Mouse (Mus musculus) embryonic facial prominence, embryonic 14.5 days (tissue): ENCODE measurements around the gene Cltb. TPM values are rescaled to one million over a fixed set of nuclear protein-coding genes. Genes with fewer than 3 reads are reported as not detected.

ENCODE experiments used
- ATAC-seq: fragments of 200-750 bp; cut with Nextera tagmentation; 2 replicates; pipeline ENCODE4 v1.8.0; 2017; ENCODE audit warnings: low read depth, moderate number of reproducible peaks, moderate TSS enrichment
- DNase-seq: peaks from one replicate; pipeline ENCODE4 v3.0.0-alpha.2; 2015; ENCODE audit warnings: low spot score
- H3K27ac ChIP-seq: fragments of 300-500 bp; sonication (generic); replicated peaks from 2 replicates; pipeline ENCODE4 v1.5.1; 2014; ENCODE audit warnings: low read depth, mild to moderate bottlenecking, low read length, moderate library complexity
- H3K27me3 ChIP-seq: fragments of 300-500 bp; sonication (generic); replicated peaks from 2 replicates; pipeline ENCODE4 v1.6.1; 2014; ENCODE audit warnings: low read length; ENCODE audit not compliant: control insufficient read depth, insufficient read depth
- H3K36me3 ChIP-seq: fragments of 300-500 bp; sonication (generic); 2 replicates; pipeline ENCODE4 v1.6.1; 2014; ENCODE audit warnings: low read length, mixed read lengths; ENCODE audit not compliant: control insufficient read depth, insufficient read depth
- H3K4me1 ChIP-seq: fragments of 300-500 bp; sonication (generic); 2 replicates; pipeline ENCODE4 v1.6.1; 2014; ENCODE audit warnings: antibody characterized with exemption, low read length; ENCODE audit not compliant: control insufficient read depth, insufficient read depth
- H3K4me2 ChIP-seq: fragments of 300-500 bp; sonication (generic); 2 replicates; pipeline ENCODE4 v1.6.1; 2014; ENCODE audit warnings: low read depth, mild to moderate bottlenecking, low read length, moderate library complexity, mixed read lengths
- H3K4me3 ChIP-seq: fragments of 300-500 bp; sonication (generic); 2 replicates; pipeline ENCODE4 v1.5.1; 2014; ENCODE audit warnings: low read depth, mild to moderate bottlenecking, low read length
- H3K9ac ChIP-seq: fragments of 300-500 bp; sonication (generic); 2 replicates; pipeline ENCODE4 v1.6.1; 2014; ENCODE audit warnings: low read depth, mild to moderate bottlenecking, low read length, moderate library complexity, mixed read lengths
- H3K9me3 ChIP-seq: fragments of 300-500 bp; sonication (generic); 2 replicates; pipeline ENCODE4 v1.6.1; 2016; ENCODE audit warnings: low read length; ENCODE audit not compliant: control insufficient read depth
- whole genome bisulfite sequencing: fragments of 180-500 bp; shearing (Covaris S2); extraction: QIAGEN DNeasy Blood & Tissue Kit; methylation state at CpG from one replicate; pipeline ENCODE4 v1.1.7; 2014; 5-methylcytosine and 5-hydroxymethylcytosine counted together
- polyA plus RNA-seq: library from polyadenylated mRNA; unstranded; fragments of >200 nt; fragmentation: Nextera tagmentation; extraction: Ambion mirVana; gene quantifications from 2 replicates; pipeline ENCODE4 v1.2.1, GENCODE M21; 2014

The Cltb gene
- polyA plus RNA-seq, 1 experiment from 2014 or later, result 48.1 TPM

DNA sequence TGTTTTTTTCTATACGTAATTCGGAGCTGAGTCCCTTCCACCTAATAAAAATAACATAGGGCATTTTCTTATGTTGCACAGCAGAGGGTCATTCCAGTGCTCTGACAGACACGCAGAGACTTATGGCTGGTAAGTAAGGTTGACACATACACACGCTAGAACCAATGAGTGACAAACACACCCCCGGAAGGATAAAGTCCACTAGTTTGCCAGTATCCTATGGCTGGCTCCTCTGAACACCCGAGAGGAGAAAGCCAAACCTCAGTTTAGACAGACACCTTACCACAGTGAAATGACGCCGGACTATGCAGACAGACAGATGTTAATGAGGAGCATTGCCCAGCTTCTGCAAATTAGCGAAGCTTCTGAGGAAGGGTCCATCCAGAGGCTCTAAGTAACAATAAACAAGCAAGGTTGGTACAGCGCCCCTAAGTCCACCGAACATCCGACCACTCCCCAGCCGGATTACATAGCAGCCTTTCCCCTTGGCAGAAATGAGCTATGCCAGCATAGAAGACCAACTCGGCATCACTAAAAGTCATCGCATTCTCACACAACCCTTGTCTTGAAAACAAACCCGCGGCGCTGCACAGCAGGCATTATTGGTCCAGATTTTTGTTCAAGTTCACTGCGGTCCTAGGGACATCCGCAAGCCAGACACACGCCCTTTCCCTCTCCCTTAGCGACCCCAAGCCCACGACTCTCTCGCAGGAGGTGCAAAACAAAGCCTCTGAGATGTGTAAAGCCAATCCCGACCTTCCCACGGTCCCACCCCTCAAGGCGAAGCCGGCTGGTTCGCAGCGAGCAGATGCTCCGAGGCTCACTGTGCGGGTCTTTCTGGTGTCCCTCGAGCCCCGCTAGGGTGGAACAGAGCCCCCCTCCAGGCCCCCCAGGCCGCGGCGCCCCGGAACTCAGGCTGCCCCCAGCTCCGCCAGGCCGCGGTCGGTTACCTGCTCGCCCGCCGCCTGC, 46.6 kb downstream of the Cltb start:
- Histone ChIP-seq H3K4me1 (no peaks in the 10 kb centered on the region), H3K4me3 (peak overlapping the region; percentile 97), H3K9ac (peak overlapping the region; percentile 97), H3K36me3 (peaks cover 30% of the 10 kb centered on the region), H3K27me3 (no peaks in the 10 kb centered on the region), H3K4me2 (peak overlapping the region; percentile 85), H3K9me3 (no peaks in the 10 kb centered on the region), H3K27ac (peak overlapping the region; percentile 52)
- peak; percentile 45 for ATAC-seq
- WGBS, result 12% methylated on average over 38 of the region's 45 CpGs
- DNase-seq, result peak; percentile 19

DNA sequence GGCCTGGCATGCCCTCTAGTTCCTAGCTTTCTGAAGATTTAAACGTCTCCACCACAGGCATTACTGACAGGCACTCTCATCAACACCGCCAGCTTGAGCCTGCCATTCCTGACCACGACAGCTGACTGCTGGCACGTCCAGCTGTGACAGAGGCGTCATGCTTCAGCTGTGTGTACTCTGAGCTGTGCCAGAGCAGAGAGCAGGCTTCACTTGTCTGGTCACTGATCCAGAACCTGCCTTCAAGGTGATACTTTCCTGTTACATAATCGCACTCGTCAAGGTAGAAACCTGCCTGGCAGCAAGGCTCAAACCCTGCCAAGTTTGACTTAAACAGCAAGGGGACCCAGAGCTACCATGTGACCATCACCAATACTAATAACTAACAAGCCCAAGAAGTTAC, 48.6 kb downstream of the Cltb start:
- H3K4me1 ChIP-seq, result no peaks in the 10 kb centered on the region
- no peaks in the 10 kb centered on the region for H3K27me3 ChIP-seq
- 0 out of 2 replicates have a peak overlapping the region, but pooled peaks have one; percentile 30 for H3K9ac ChIP-seq
- H3K4me2 ChIP-seq, result no peak overlapping the region
- no peak overlapping the region for H3K4me3 ChIP-seq
- H3K27ac ChIP-seq, result no peak overlapping the region
- WGBS, result 77% methylated on average over 7 of the region's 7 CpGs
- ATAC-seq, result no peak
- H3K9me3 ChIP-seq, result no peaks in the 10 kb centered on the region
- DNase-seq, result peak; percentile 11
- H3K36me3 ChIP-seq, result peaks cover 50% of the 10 kb centered on the region

DNA sequence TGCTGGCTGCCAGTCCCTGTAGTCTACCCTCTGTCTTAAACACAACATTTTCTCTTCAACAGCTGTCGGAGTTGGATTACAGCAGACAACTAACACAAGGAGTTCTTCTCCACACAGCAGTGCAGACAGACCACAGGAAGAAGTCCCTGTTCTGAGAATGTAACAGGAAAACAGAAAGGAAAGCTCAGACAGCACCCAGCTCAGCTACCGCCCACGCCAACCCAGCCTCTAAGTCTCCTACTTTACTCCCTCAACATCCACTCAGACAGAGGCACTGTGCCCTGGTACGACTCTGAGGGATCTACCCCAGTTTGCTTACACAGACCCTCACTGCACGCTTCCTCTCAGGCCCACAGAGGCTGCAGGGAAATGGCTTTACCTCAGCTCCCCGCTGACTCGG, 50.5 kb downstream of the Cltb start:
- no peak for ATAC-seq
- Histone ChIP-seq H3K9me3 (no peaks in the 10 kb centered on the region), H3K4me1 (no peaks in the 10 kb centered on the region), H3K9ac (no peak overlapping the region), H3K4me2 (no peak overlapping the region), H3K27me3 (no peaks in the 10 kb centered on the region), H3K36me3 (peaks cover 70% of the 10 kb centered on the region), H3K4me3 (no peak overlapping the region), H3K27ac (no peak overlapping the region)
- 89% methylated on average over 7 of the region's 7 CpGs for WGBS
- DNase-seq, result no peak

DNA sequence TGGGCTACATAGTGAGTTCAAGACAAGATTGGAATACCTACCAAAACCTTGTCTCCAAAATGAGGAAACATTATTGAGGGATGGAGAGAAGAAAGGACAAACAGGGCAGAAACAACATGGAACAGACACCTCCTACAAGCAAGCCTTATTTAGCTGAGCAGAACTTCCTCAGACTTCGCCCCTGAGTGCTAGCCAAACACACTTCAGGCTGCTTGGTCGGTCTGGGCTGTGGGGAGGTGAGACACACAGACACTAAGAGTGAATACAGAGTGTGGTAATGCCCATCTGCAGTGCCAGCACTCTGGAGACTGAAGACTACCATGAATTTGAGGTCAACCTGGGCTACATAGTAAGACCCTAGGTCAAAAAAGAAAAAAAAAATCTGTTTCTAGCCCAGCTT, 51.5 kb downstream of the Cltb start:
- 96% methylated on average over 2 of the region's 2 CpGs for WGBS
- no peak for ATAC-seq
- Histone ChIP-seq H3K27ac (no peak overlapping the region), H3K9me3 (no peaks in the 10 kb centered on the region), H3K27me3 (no peaks in the 10 kb centered on the region), H3K9ac (no peak overlapping the region), H3K4me2 (no peak overlapping the region), H3K4me3 (no peak overlapping the region), H3K36me3 (peaks cover 74% of the 10 kb centered on the region), H3K4me1 (no peaks in the 10 kb centered on the region)
- DNase-seq, result no peak

DNA sequence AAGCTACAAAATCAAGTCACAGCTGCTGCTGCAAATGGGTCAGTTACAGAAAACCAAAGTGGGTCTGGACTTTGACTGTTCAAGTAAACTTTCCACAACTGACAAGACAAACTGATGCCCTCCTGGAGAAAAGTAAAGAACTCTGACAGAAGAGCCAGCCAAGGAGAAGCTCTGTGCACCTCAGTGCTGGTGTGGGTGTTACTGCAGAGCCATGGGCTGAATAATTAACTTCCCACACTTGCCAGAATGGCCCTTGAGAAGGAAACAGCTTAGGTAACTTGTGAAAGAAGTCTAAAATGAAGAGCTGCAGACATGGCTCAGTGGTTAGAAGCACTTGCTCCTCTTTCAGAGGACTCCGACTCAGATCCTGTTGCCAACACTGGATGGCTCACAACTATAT, 53.5 kb downstream of the Cltb start:
- H3K27ac ChIP-seq, result no peak overlapping the region
- no peaks in the 10 kb centered on the region for H3K9me3 ChIP-seq
- H3K4me1 ChIP-seq, result no peaks in the 10 kb centered on the region
- H3K27me3 ChIP-seq, result no peaks in the 10 kb centered on the region
- no peak for ATAC-seq
- H3K9ac ChIP-seq, result no peak overlapping the region
- WGBS, result 91% methylated on average over 1 of the region's 1 CpGs
- DNase-seq, result no peak
- no peak overlapping the region for H3K4me3 ChIP-seq
- peaks cover 91% of the 10 kb centered on the region for H3K36me3 ChIP-seq
- H3K4me2 ChIP-seq, result no peak overlapping the region

DNA sequence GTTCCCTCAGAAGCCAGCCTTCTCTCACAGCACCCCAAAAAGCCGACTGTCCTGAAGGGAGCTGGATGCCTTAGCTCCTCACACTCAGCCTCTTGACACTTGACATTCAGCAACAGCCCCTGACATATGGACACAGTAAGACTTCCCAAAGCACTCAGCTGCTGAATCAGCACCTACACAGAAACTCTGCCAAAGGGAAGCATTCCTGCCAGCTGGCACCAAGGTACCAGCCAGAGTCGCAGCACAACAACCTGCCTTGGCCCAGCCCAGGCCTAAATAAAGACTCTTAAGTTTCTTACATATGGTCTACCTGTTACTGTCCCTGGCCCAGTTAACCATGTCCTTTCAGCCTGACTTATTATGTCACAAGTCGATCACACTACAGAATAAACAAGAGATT, 54.3 kb downstream of the Cltb start:
- Histone ChIP-seq H3K27me3 (no peaks in the 10 kb centered on the region), H3K4me2 (no peak overlapping the region), H3K27ac (no peak overlapping the region), H3K36me3 (peaks cover 92% of the 10 kb centered on the region), H3K4me1 (no peaks in the 10 kb centered on the region), H3K9me3 (no peaks in the 10 kb centered on the region), H3K4me3 (no peak overlapping the region), H3K9ac (no peak overlapping the region)
- no peak for DNase-seq
- no peak for ATAC-seq
- WGBS, result 92% methylated on average over 3 of the region's 3 CpGs

DNA sequence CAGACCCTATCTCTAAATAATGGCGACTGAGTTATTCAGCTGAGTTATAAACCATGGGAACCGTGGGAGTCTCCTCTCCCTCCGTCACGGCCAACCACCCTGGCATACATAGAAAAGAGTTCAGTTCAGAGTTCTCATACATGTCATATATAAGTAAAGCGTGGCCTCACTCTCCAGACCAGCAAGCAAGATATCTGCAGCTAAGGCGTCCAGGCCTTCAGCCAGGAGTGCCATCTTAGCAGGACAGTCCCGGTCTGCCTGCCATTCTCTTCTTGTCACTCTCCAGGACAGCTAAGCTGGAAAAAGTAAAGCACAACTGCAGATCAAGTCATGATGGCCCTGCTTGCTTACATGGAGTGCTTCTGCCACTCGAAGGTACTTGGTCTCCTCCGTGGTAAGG, 55.0 kb downstream of the Cltb start:
- Histone ChIP-seq H3K9me3 (no peaks in the 10 kb centered on the region), H3K9ac (no peak overlapping the region), H3K4me3 (no peak overlapping the region), H3K4me1 (no peaks in the 10 kb centered on the region), H3K4me2 (no peak overlapping the region), H3K27ac (no peak overlapping the region), H3K27me3 (no peaks in the 10 kb centered on the region), H3K36me3 (peaks cover 92% of the 10 kb centered on the region)
- 93% methylated on average over 8 of the region's 9 CpGs for WGBS
- ATAC-seq (no peak), DNase-seq (no peak)

DNA sequence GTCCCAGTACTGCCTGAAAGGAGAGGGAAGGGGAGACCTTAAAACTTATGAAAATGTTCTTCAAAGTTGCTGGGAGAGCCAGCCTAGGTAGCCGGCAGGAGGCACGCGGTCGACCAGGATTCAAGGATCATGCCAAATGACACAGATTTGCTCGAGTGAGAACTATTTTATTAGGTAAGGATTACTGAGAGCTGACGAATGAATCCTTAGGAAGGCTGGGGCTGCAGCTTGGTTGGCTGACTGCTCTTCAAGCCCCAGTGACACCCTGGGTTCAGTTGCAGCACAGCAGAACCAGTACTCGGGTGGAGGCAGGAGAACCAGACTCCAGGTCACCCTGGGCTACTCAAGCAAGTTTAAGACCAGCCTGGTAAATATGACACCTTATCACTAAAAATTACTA, 63.1 kb downstream of the Cltb start:
- Histone ChIP-seq H3K27ac (no peak overlapping the region), H3K27me3 (no peaks in the 10 kb centered on the region), H3K9me3 (no peaks in the 10 kb centered on the region), H3K4me3 (no peak overlapping the region), H3K36me3 (peaks cover 75% of the 10 kb centered on the region), H3K4me1 (no peaks in the 10 kb centered on the region), H3K9ac (no peak overlapping the region), H3K4me2 (no peak overlapping the region)
- 85% methylated on average over 7 of the region's 7 CpGs for WGBS
- ATAC-seq, result no peak
- DNase-seq, result no peak
